Mouse (Mus musculus) hindbrain, embryonic 14.5 days (tissue): ENCODE results near the gene Mmd2. TPM values are rescaled to one million over a fixed set of nuclear protein-coding genes. Genes with fewer than 3 reads are reported as not detected.
A peak's percentile ranks its signal among the peaks of the same experiment; 100 is the strongest.

Source experiments
- ATAC-seq: fragments of 200-750 bp; cut with Nextera tagmentation; 2 replicates; pipeline ENCODE4 v1.8.0; 2017; ENCODE audit warnings: moderate number of reproducible peaks, mild to moderate bottlenecking, moderate TSS enrichment, moderate library complexity; ENCODE audit not compliant: low FRiP score
- DNase-seq: peaks from one replicate; pipeline ENCODE4 v3.0.0-alpha.2; 2015; ENCODE audit warnings: low spot score
- H3K27ac ChIP-seq: fragments of 300-500 bp; sonication (generic); 2 replicates; pipeline ENCODE4 v1.5.1; 2014; ENCODE audit warnings: mild to moderate bottlenecking, moderate library complexity
- H3K27me3 ChIP-seq: fragments of 300-500 bp; sonication (generic); 2 replicates; pipeline ENCODE4 v1.6.1; 2014; ENCODE audit warnings: mild to moderate bottlenecking, low read length, mixed read lengths; ENCODE audit not compliant: control insufficient read depth, insufficient read depth
- H3K36me3 ChIP-seq: fragments of 300-500 bp; sonication (generic); replicated peaks from 2 replicates; pipeline ENCODE4 v1.6.1; 2014; ENCODE audit not compliant: control insufficient read depth, insufficient read depth
- H3K4me1 ChIP-seq: fragments of 300-500 bp; sonication (generic); replicated peaks from 2 replicates; pipeline ENCODE4 v1.6.1; 2014; ENCODE audit warnings: antibody characterized with exemption, low read length, mixed read lengths; ENCODE audit not compliant: control insufficient read depth, insufficient read depth
- H3K4me2 ChIP-seq: fragments of 300-500 bp; sonication (generic); replicated peaks from 2 replicates; pipeline ENCODE4 v1.6.1; 2014; ENCODE audit warnings: mild to moderate bottlenecking, moderate library complexity
- H3K4me3 ChIP-seq: fragments of 300-500 bp; sonication (generic); replicated peaks from 2 replicates; pipeline ENCODE4 v1.5.1; 2014; ENCODE audit warnings: mild to moderate bottlenecking, low read length
- H3K9ac ChIP-seq: fragments of 300-500 bp; sonication (generic); 2 replicates; pipeline ENCODE4 v1.6.1; 2014
- H3K9me3 ChIP-seq: fragments of 300-500 bp; sonication (generic); 2 replicates; pipeline ENCODE4 v1.6.1; 2016; ENCODE audit warnings: low read length; ENCODE audit not compliant: control insufficient read depth
- WGBS: fragments of 180-500 bp; shearing (Covaris S2); extraction: QIAGEN DNeasy Blood & Tissue Kit; methylation state at CpG from one replicate; pipeline ENCODE4 v1.1.7; 2014; 5-methylcytosine and 5-hydroxymethylcytosine counted together
- polyA plus RNA-seq: library from polyadenylated mRNA; unstranded; fragments of >200 nt; fragmentation: Nextera tagmentation; extraction: Ambion mirVana; gene quantifications from 2 replicates; pipeline ENCODE4 v1.2.1, GENCODE M21; 2014

The Mmd2 gene
- polyA plus RNA-seq, 1 experiment from 2014 or later: 51.7 TPM

GRCm38 (mm10) chr5:142630224-142630623 is 21.6 kb upstream of the Mmd2 start:
- peaks cover 14% of the 10 kb centered on the region for H3K36me3 ChIP-seq
- H3K4me2 ChIP-seq: peak overlapping the region; percentile 64
- 0 out of 2 replicates have a peak overlapping the region, but pooled peaks have one; percentile 61 for H3K27ac ChIP-seq
- peaks cover 18% of the 10 kb centered on the region for H3K4me1 ChIP-seq
- H3K9ac ChIP-seq: peak overlapping the region; percentile 83
- ATAC-seq (no peak), DNase-seq (no peak)
- no peaks in the 10 kb centered on the region for H3K9me3 ChIP-seq
- WGBS: 14% methylated on average over 6 of the region's 6 CpGs
- peak overlapping the region; percentile 86 for H3K4me3 ChIP-seq
- no peaks in the 10 kb centered on the region for H3K27me3 ChIP-seq

GRCm38 (mm10) chr5:142629663-142630025 is 21.0 kb upstream of the Mmd2 start:
- Histone ChIP-seq H3K4me3 (peak overlapping the region; percentile 86), H3K27ac (peak overlapping the region; percentile 61; the same call in 1 of the 2 replicates), H3K4me2 (peak overlapping the region; percentile 64), H3K9ac (peak overlapping the region; percentile 83), H3K36me3 (peaks cover 14% of the 10 kb centered on the region), H3K9me3 (no peaks in the 10 kb centered on the region), H3K27me3 (no peaks in the 10 kb centered on the region), H3K4me1 (peaks cover 18% of the 10 kb centered on the region)
- DNase-seq (no peak), ATAC-seq (peak; percentile 71; the same call in 1 of the 2 replicates)
- 2% methylated on average over 38 of the region's 41 CpGs for WGBS

- peak; percentile 96 for DNase-seq
- peak overlapping the region; percentile 83 for H3K9ac ChIP-seq
- H3K4me1 ChIP-seq: peaks cover 18% of the 10 kb centered on the region
- H3K4me3 ChIP-seq: peak overlapping the region; percentile 86
- under 1% methylated on average over 68 of the region's 69 CpGs for WGBS
- no peaks in the 10 kb centered on the region for H3K9me3 ChIP-seq
- peak overlapping the region; percentile 61 for H3K27ac ChIP-seq
- H3K4me2 ChIP-seq: peak overlapping the region; percentile 64
- H3K27me3 ChIP-seq: no peaks in the 10 kb centered on the region
- H3K36me3 ChIP-seq: peaks cover 10% of the 10 kb centered on the region
- ATAC-seq: peak; percentile 97
These were observed 20.4 kb upstream of the Mmd2 start for GRCm38 (mm10) chr5:142628726-142629662.

GRCm38 (mm10) chr5:142627398-142627797 is 18.8 kb upstream of the Mmd2 start, which contains the start of gene Wipi2:
Gene Wipi2, plus strand, starts transcription at chr5:142627698.
- Histone ChIP-seq H3K9ac (peak within 1 kb of the TSS; percentile 58), H3K4me2 (peak within 1 kb of the TSS; percentile 64), H3K4me1 (peaks cover 18% of the 10 kb centered on the region), H3K4me3 (peak within 1 kb of the TSS; percentile 86), H3K9me3 (no peaks in the 10 kb centered on the region), H3K27ac (no peak within 1 kb of the TSS), H3K36me3 (no peaks in the 10 kb centered on the region), H3K27me3 (no peaks in the 10 kb centered on the region)
- ATAC-seq (no peak), DNase-seq (no peak)
- 87% methylated on average over 2 of the region's 2 CpGs for WGBS

- Histone ChIP-seq H3K27ac (no peak overlapping the region), H3K9ac (no peak overlapping the region), H3K4me1 (0 out of 2 replicates have a peak, but pooled peaks cover 2% of the 10 kb centered on the region), H3K9me3 (no peaks in the 10 kb centered on the region), H3K4me2 (no peak overlapping the region), H3K36me3 (no peaks in the 10 kb centered on the region), H3K4me3 (no peak overlapping the region), H3K27me3 (no peaks in the 10 kb centered on the region)
- no peak for DNase-seq
- WGBS: 87% methylated on average over 7 of the region's 7 CpGs
- ATAC-seq: no peak
These were observed 14.5 kb upstream of the Mmd2 start for GRCm38 (mm10) chr5:142623080-142623479.

- Histone ChIP-seq H3K9me3 (no peaks in the 10 kb centered on the region), H3K4me2 (no peak overlapping the region)
- WGBS: 86% methylated on average over 1 of the region's 1 CpGs
These were observed 13.5 kb upstream of the Mmd2 start for GRCm38 (mm10) chr5:142622134-142622533.

GRCm38 (mm10) chr5:142621421-142621820 is 12.8 kb upstream of the Mmd2 start:
- no peak overlapping the region for H3K4me2 ChIP-seq
- H3K9me3 ChIP-seq: no peaks in the 10 kb centered on the region
- no peaks in the 10 kb centered on the region for H3K27me3 ChIP-seq
- ATAC-seq (no peak), DNase-seq (no peak)
- no peaks in the 10 kb centered on the region for H3K4me1 ChIP-seq
- no peak overlapping the region for H3K4me3 ChIP-seq
- no peak overlapping the region for H3K27ac ChIP-seq
- H3K36me3 ChIP-seq: no peaks in the 10 kb centered on the region
- H3K9ac ChIP-seq: no peak overlapping the region
- 80% methylated on average over 2 of the region's 2 CpGs for WGBS

More at GRCm38 (mm10) chr5:142622134-142622533, 13.5 kb upstream of the Mmd2 start:
- DNase-seq: no peak
- no peaks in the 10 kb centered on the region for H3K27me3 ChIP-seq
- H3K9ac ChIP-seq: no peak overlapping the region
- no peak overlapping the region for H3K27ac ChIP-seq
- no peak for ATAC-seq
- H3K36me3 ChIP-seq: no peaks in the 10 kb centered on the region
- H3K4me3 ChIP-seq: no peak overlapping the region
- no peaks in the 10 kb centered on the region for H3K4me1 ChIP-seq

- Histone ChIP-seq H3K27me3 (no peaks in the 10 kb centered on the region), H3K4me1 (no peaks in the 10 kb centered on the region), H3K36me3 (no peaks in the 10 kb centered on the region), H3K9ac (no peak overlapping the region), H3K4me2 (no peak overlapping the region), H3K9me3 (no peaks in the 10 kb centered on the region), H3K27ac (no peak overlapping the region), H3K4me3 (no peak overlapping the region)
- DNase-seq (peak; percentile 71), ATAC-seq (peak; percentile 40; the same call in 1 of the 2 replicates)
- WGBS: 23% methylated on average over 5 of the region's 5 CpGs
These were observed 11.3 kb upstream of the Mmd2 start for GRCm38 (mm10) chr5:142619866-142620265.

- Histone ChIP-seq H3K27ac (no peak overlapping the region), H3K4me2 (no peak overlapping the region), H3K9ac (no peak overlapping the region), H3K4me1 (no peaks in the 10 kb centered on the region), H3K27me3 (no peaks in the 10 kb centered on the region), H3K36me3 (no peaks in the 10 kb centered on the region), H3K9me3 (no peaks in the 10 kb centered on the region), H3K4me3 (no peak overlapping the region)
- ATAC-seq (no peak), DNase-seq (no peak)
- 61% methylated on average over 6 of the region's 6 CpGs for WGBS
These were observed 7.7 kb upstream of the Mmd2 start for GRCm38 (mm10) chr5:142616326-142616725.
